Mouse (Mus musculus) brown adipose tissue, adult 24 weeks (tissue): ENCODE data around the gene Tmprss11a. TPM values are rescaled to one million over a fixed set of nuclear protein-coding genes. Genes with fewer than 3 reads are reported as not detected.

Experiments
- H3K27ac ChIP-seq: fragments of 200-500 bp; replicated peaks from 2 replicates; pipeline ENCODE4 v1.5.1; 2012; ENCODE audit warnings: low read depth, mild to moderate bottlenecking, low read length
- H3K4me1 ChIP-seq: fragments of 200-500 bp; 2 replicates; pipeline ENCODE4 v1.6.1; 2012; ENCODE audit warnings: low read length, mixed read lengths; ENCODE audit not compliant: control insufficient read depth, insufficient read depth, insufficient read length
- H3K4me3 ChIP-seq: fragments of 200-500 bp; 2 replicates; pipeline ENCODE4 v1.5.1; 2012; ENCODE audit warnings: low read depth, mild to moderate bottlenecking, low read length, moderate library complexity; ENCODE audit not compliant: insufficient read depth
- polyA plus RNA-seq: library from polyadenylated mRNA; stranded (reverse); fragments of >200 nt; gene quantifications from 2 replicates; pipeline ENCODE4 v1.2.4, GENCODE M21; 2012; ENCODE audit not compliant: missing spikeins, insufficient read depth, insufficient read length

The Tmprss11a gene
- polyA plus RNA-seq, 1 experiment = not detected

- Histone ChIP-seq H3K4me3 (no peak overlapping the region), H3K4me1 (no peaks in the 10 kb centered on the region)
These were observed 61.6 kb downstream of the Tmprss11a start for GRCm38 (mm10) chr5:86407191-86407590.

DNA sequence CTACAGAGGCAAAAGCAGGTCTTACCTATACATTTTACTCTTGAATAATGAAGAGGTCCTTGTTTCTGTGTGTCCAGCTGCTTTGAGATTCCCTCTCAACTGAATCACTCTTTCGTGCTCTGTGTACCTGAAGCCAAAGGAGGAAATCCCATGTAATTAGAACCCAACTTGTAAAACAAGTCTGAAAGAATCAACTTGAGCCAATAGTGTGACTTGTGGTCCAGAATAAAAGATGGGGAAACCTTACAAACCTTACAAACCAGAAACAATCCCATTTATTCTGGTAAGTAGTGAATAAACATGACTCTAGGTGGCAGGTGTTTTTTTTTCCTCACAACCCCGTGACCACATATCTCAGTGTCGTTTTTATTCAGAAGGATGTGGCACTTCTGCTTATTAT, 95.5 kb downstream of the Tmprss11a start, which contains the start of gene Tmprss11d:
Gene Tmprss11d, minus strand, starts transcription at position 101 of the 400 bp plus-strand sequence.
- no peak within 1 kb of the TSS for H3K4me3 ChIP-seq
- H3K27ac ChIP-seq = no peak within 1 kb of the TSS
- no peaks in the 10 kb centered on the region for H3K4me1 ChIP-seq

More at GRCm38 (mm10) chr5:86407191-86407590, 61.6 kb downstream of the Tmprss11a start:
- H3K27ac ChIP-seq = no peak overlapping the region

Other genes with a start within 250 kb of the Tmprss11a start
- not detected in 2 replicates for gene Tmprss11c, start 179.7 kb downstream of the Tmprss11a start, polyA plus RNA-seq
- gene Tmprss11d, start 95.6 kb downstream of the Tmprss11a start, polyA plus RNA-seq = not detected in 2 replicates
- not detected in 2 replicates for gene Tmprss11g, start 49.6 kb upstream of the Tmprss11a start, polyA plus RNA-seq
- not detected in 2 replicates for gene Tmprss11f, start 163.4 kb upstream of the Tmprss11a start, polyA plus RNA-seq
- gene Tmprss11b, start 207.4 kb upstream of the Tmprss11a start, polyA plus RNA-seq = not detected in 2 replicates